Mouse (Mus musculus) thymus, adult 2 months (tissue): Measurements from ENCODE around the gene Ptpru. TPM values are rescaled to one million over a fixed set of nuclear protein-coding genes. Genes with fewer than 3 reads are reported as not detected.

Source experiments
- DNase-seq: peaks from one replicate; pipeline ENCODE4 v3.0.0; 2021
- H3K27ac ChIP-seq: fragments of 200-500 bp; 2 replicates; pipeline ENCODE4 v1.5.1; 2012; ENCODE audit warnings: low read length, control low read depth; ENCODE audit not compliant: control insufficient read depth, insufficient read depth
- H3K27me3 ChIP-seq: fragments of 200-500 bp; 2 replicates; pipeline ENCODE4 v1.6.1; 2012; ENCODE audit warnings: mild to moderate bottlenecking, low read length, moderate library complexity, mixed read lengths; ENCODE audit not compliant: control insufficient read depth, insufficient read depth
- H3K36me3 ChIP-seq: fragments of 200-500 bp; 2 replicates; pipeline ENCODE4 v1.6.1; 2012; ENCODE audit warnings: mild to moderate bottlenecking, low read length, moderate library complexity; ENCODE audit not compliant: control insufficient read depth, insufficient read depth
- H3K4me1 ChIP-seq: fragments of 200-500 bp; replicated peaks from 2 replicates; pipeline ENCODE4 v1.6.1; 2012; ENCODE audit warnings: low read length; ENCODE audit not compliant: control insufficient read depth, insufficient read depth
- H3K4me3 ChIP-seq: fragments of 200-500 bp; 2 replicates; pipeline ENCODE4 v1.5.1; 2012; ENCODE audit warnings: mild to moderate bottlenecking, low read length, control low read depth, moderate library complexity; ENCODE audit not compliant: control insufficient read depth, insufficient read depth
- CTCF ChIP-seq: fragments of 200-500 bp; IDR thresholded peaks from 2 replicates; pipeline ENCODE4 v1.5.1; 2012; ENCODE audit warnings: mild to moderate bottlenecking, control low read depth, low read length, moderate library complexity, borderline replicate concordance; ENCODE audit not compliant: control insufficient read depth, poor library complexity, insufficient read depth; ENCODE audit errors: extremely low read depth
- POLR2A ChIP-seq: fragments of 200-500 bp; IDR thresholded peaks from 2 replicates; pipeline ENCODE4 v1.6.1; 2012; ENCODE audit warnings: mild to moderate bottlenecking, low read length, control low read depth, moderate library complexity; ENCODE audit not compliant: control insufficient read depth, poor library complexity, insufficient read depth; ENCODE audit errors: extremely low read depth
- WGBS: fragments of 180-500 bp; shearing (Covaris S2); methylation state at CpG from one replicate; pipeline ENCODE4 v1.1.7; 2018; 5-methylcytosine and 5-hydroxymethylcytosine counted together
- polyA plus RNA-seq: library from polyadenylated mRNA; depleted of rRNA; stranded (reverse); fragments of >200 nt; gene quantifications from 2 replicates; pipeline ENCODE4 v1.2.3, GENCODE M21; 2012

Ptpru gene
- polyA plus RNA-seq, 1 experiment = 1.6 TPM

GRCm38 (mm10) chr4:131860492-131861340 lies 22.6 kb upstream of the Ptpru start:
- TF ChIP-seq CTCF = peak; percentile 94
- TF ChIP-seq POLR2A = no peak
- H3K4me3 ChIP-seq = peak overlapping the region; percentile 10
- WGBS = 34% methylated on average over 15 of the region's 15 CpGs
- H3K27ac ChIP-seq = peak overlapping the region; percentile 82
- peaks cover 9% of the 10 kb centered on the region for H3K4me1 ChIP-seq
- H3K36me3 ChIP-seq = no peaks in the 10 kb centered on the region
- peak; percentile 83 for DNase-seq
- no peaks in the 10 kb centered on the region for H3K27me3 ChIP-seq

- no peaks in the 10 kb centered on the region for H3K27me3 ChIP-seq
- DNase-seq = no peak
- WGBS = 43% methylated on average over 5 of the region's 5 CpGs
- no peak overlapping the region for H3K4me3 ChIP-seq
- no peak overlapping the region for H3K27ac ChIP-seq
- no peaks in the 10 kb centered on the region for H3K36me3 ChIP-seq
- TF ChIP-seq POLR2A (no peak), CTCF (no peak)
- H3K4me1 ChIP-seq = no peaks in the 10 kb centered on the region
These were observed 16.9 kb upstream of the Ptpru start for GRCm38 (mm10) chr4:131854950-131855349.

- 52% methylated on average over 5 of the region's 5 CpGs for WGBS
- H3K27me3 ChIP-seq = no peaks in the 10 kb centered on the region
- no peak overlapping the region for H3K27ac ChIP-seq
- TF ChIP-seq POLR2A (no peak), CTCF (no peak)
- no peak overlapping the region for H3K4me3 ChIP-seq
- DNase-seq = no peak
- H3K4me1 ChIP-seq = no peaks in the 10 kb centered on the region
- H3K36me3 ChIP-seq = no peaks in the 10 kb centered on the region
These were observed 12.0 kb upstream of the Ptpru start for GRCm38 (mm10) chr4:131849986-131850638.

- Histone ChIP-seq H3K36me3 (no peaks in the 10 kb centered on the region), H3K27me3 (no peaks in the 10 kb centered on the region), H3K4me1 (peaks cover under 1% of the 10 kb centered on the region; the same call in 1 of the 2 replicates), H3K4me3 (no peak overlapping the region), H3K27ac (no peak overlapping the region)
- no peak for DNase-seq
- 96% methylated on average over 6 of the region's 6 CpGs for WGBS
- TF ChIP-seq CTCF = no peak
- TF ChIP-seq POLR2A = no peak
These were observed 10.0 kb upstream of the Ptpru start for GRCm38 (mm10) chr4:131848082-131848481.

- no peak overlapping the region for H3K4me3 ChIP-seq
- H3K27me3 ChIP-seq = no peaks in the 10 kb centered on the region
- WGBS = 93% methylated on average over 8 of the region's 8 CpGs
- no peaks in the 10 kb centered on the region for H3K36me3 ChIP-seq
- no peak for TF ChIP-seq POLR2A
- no peak for TF ChIP-seq CTCF
- no peak for DNase-seq
- peaks cover 5% of the 10 kb centered on the region; the same call in 1 of the 2 replicates for H3K4me1 ChIP-seq
- H3K27ac ChIP-seq = no peak overlapping the region
These were observed 8.1 kb upstream of the Ptpru start for GRCm38 (mm10) chr4:131845991-131846778.

- H3K36me3 ChIP-seq = no peaks in the 10 kb centered on the region
- peaks cover 6% of the 10 kb centered on the region; the same call in 1 of the 2 replicates for H3K4me1 ChIP-seq
- DNase-seq = peak; percentile 88
- H3K27ac ChIP-seq = no peak within 1 kb of the TSS
- WGBS = under 1% methylated on average over 37 of the region's 37 CpGs
- peak within 1 kb of the TSS; percentile 92 for H3K4me3 ChIP-seq
- no peaks in the 10 kb centered on the region for H3K27me3 ChIP-seq
- 0 out of 2 replicates have a peak, but pooled peaks have one; percentile 53 for TF ChIP-seq POLR2A
- 0 out of 2 replicates have a peak, but pooled peaks have one; percentile 15 for TF ChIP-seq CTCF
These were observed 5.2 kb upstream of the Ptpru start, which contains the start of gene Mecr for GRCm38 (mm10) chr4:131843290-131843743. Mecr (plus strand) TSS chr4:131843470.
